Mouse (Mus musculus): Measurements from ENCODE around the gene Olfr122. TPM values are rescaled to one million over a fixed set of nuclear protein-coding genes. Genes with fewer than 3 reads are reported as not detected.

Gene Olfr122
- not detected in 2 replicates for polyA plus RNA-seq (2011; ENCODE audit: insufficient read depth, insufficient read length, low read depth, missing spikeins)

GRCm38 (mm10) chr17:37768307-37768706 lies at the start of gene Olfr122:
Gene Olfr122 (plus strand): TSS chr17:37768607.
- TF ChIP-seq CTCF (IDR thresholded peaks at IDR 0.05; ENCODE audit: low read depth, low read length) = no peak
- no peak for TF ChIP-seq EP300 (IDR thresholded peaks at IDR 0.05; ENCODE audit: insufficient read depth, low read depth, low read length)
- TF ChIP-seq POLR2A (IDR thresholded peaks at IDR 0.05; ENCODE audit: insufficient read depth, low read length) = no peak
- Histone ChIP-seq H3K4me1 (ENCODE audit: control insufficient read depth, insufficient read depth, low read length) (no peaks in the 10 kb centered on the region), H3K36me3 (ENCODE audit: control insufficient read depth, insufficient read depth, low read length, poor library complexity, severe bottlenecking) (no peaks in the 10 kb centered on the region), H3K4me3 (ENCODE audit: low read depth, low read length) (no peak within 1 kb of the TSS), H3K27me3 (ENCODE audit: control insufficient read depth, insufficient read depth, low read length, poor library complexity, severe bottlenecking) (no peaks in the 10 kb centered on the region), H3K9ac (ENCODE audit: low read depth, poor library complexity, severe bottlenecking) (no peak within 1 kb of the TSS), H3K27ac (ENCODE audit: insufficient read depth, low read length) (no peak within 1 kb of the TSS), H3K9me3 (replicated peaks; ENCODE audit: control insufficient read depth, insufficient read depth, low read length, poor library complexity, severe bottlenecking) (no peaks in the 10 kb centered on the region)

- H3K4me1 ChIP-seq (ENCODE audit: control insufficient read depth, insufficient read depth, low read length) = no peaks in the 10 kb centered on the region
- TF ChIP-seq CTCF (IDR thresholded peaks at IDR 0.05; ENCODE audit: low read depth, low read length) (no peak), POLR2A (IDR thresholded peaks at IDR 0.05; ENCODE audit: insufficient read depth, low read length) (no peak), EP300 (IDR thresholded peaks at IDR 0.05; ENCODE audit: insufficient read depth, low read depth, low read length) (no peak)
- no peak within 1 kb of the TSS for H3K27ac ChIP-seq (ENCODE audit: insufficient read depth, low read length)
- H3K4me3 ChIP-seq (ENCODE audit: low read depth, low read length) = no peak within 1 kb of the TSS
- no peaks in the 10 kb centered on the region for H3K36me3 ChIP-seq (ENCODE audit: control insufficient read depth, insufficient read depth, low read length, poor library complexity, severe bottlenecking)
- no peaks in the 10 kb centered on the region for H3K27me3 ChIP-seq (ENCODE audit: control insufficient read depth, insufficient read depth, low read length, poor library complexity, severe bottlenecking)
- no peaks in the 10 kb centered on the region for H3K9me3 ChIP-seq (replicated peaks; ENCODE audit: control insufficient read depth, insufficient read depth, low read length, poor library complexity, severe bottlenecking)
- no peak within 1 kb of the TSS for H3K9ac ChIP-seq (ENCODE audit: low read depth, poor library complexity, severe bottlenecking)
Measured at GRCm38 (mm10) chr17:37721508-37721907, 46.9 kb upstream of the Olfr122 start, which contains the start of gene Olfr120. Gene Olfr120 (plus strand): TSS chr17:37721808.

- no peak overlapping the region for H3K9ac ChIP-seq (ENCODE audit: low read depth, poor library complexity, severe bottlenecking)
- no peaks in the 10 kb centered on the region for H3K9me3 ChIP-seq (replicated peaks; ENCODE audit: control insufficient read depth, insufficient read depth, low read length, poor library complexity, severe bottlenecking)
- TF ChIP-seq POLR2A (IDR thresholded peaks at IDR 0.05; ENCODE audit: insufficient read depth, low read length) (no peak), CTCF (IDR thresholded peaks at IDR 0.05; ENCODE audit: low read depth, low read length) (peak; percentile 68)
- H3K4me3 ChIP-seq (ENCODE audit: low read depth, low read length) = no peak overlapping the region
- no peaks in the 10 kb centered on the region for H3K27me3 ChIP-seq (ENCODE audit: control insufficient read depth, insufficient read depth, low read length, poor library complexity, severe bottlenecking)
- no peaks in the 10 kb centered on the region for H3K4me1 ChIP-seq (ENCODE audit: control insufficient read depth, insufficient read depth, low read length)
- H3K27ac ChIP-seq (ENCODE audit: insufficient read depth, low read length) = no peak overlapping the region
- H3K36me3 ChIP-seq (ENCODE audit: control insufficient read depth, insufficient read depth, low read length, poor library complexity, severe bottlenecking) = no peaks in the 10 kb centered on the region
Measured at GRCm38 (mm10) chr17:37738070-37738469, 30.3 kb upstream of the Olfr122 start.

GRCm38 (mm10) chr17:37793229-37793628 lies 24.8 kb downstream of the Olfr122 start, which contains the start of gene Olfr123:
Gene Olfr123 (plus strand): TSS chr17:37793529.
- Histone ChIP-seq H3K4me3 (ENCODE audit: low read depth, low read length) (no peak within 1 kb of the TSS), H3K27ac (ENCODE audit: insufficient read depth, low read length) (no peak within 1 kb of the TSS)

GRCm38 (mm10) chr17:37799588-37799987 lies 31.2 kb downstream of the Olfr122 start, which contains the start of gene Olfr124:
Gene Olfr124 (plus strand): TSS chr17:37799888.
- H3K27me3 ChIP-seq (ENCODE audit: control insufficient read depth, insufficient read depth, low read length, poor library complexity, severe bottlenecking) = no peaks in the 10 kb centered on the region

More at GRCm38 (mm10) chr17:37793229-37793628, 24.8 kb downstream of the Olfr122 start, which contains the start of gene Olfr123:
- no peaks in the 10 kb centered on the region for H3K4me1 ChIP-seq (ENCODE audit: control insufficient read depth, insufficient read depth, low read length)
- H3K36me3 ChIP-seq (ENCODE audit: control insufficient read depth, insufficient read depth, low read length, poor library complexity, severe bottlenecking) = no peaks in the 10 kb centered on the region
- TF ChIP-seq CTCF (IDR thresholded peaks at IDR 0.05; ENCODE audit: low read depth, low read length) (no peak), EP300 (IDR thresholded peaks at IDR 0.05; ENCODE audit: insufficient read depth, low read depth, low read length) (no peak), POLR2A (IDR thresholded peaks at IDR 0.05; ENCODE audit: insufficient read depth, low read length) (no peak)
- H3K9ac ChIP-seq (ENCODE audit: low read depth, poor library complexity, severe bottlenecking) = no peak within 1 kb of the TSS
- H3K27me3 ChIP-seq (ENCODE audit: control insufficient read depth, insufficient read depth, low read length, poor library complexity, severe bottlenecking) = no peaks in the 10 kb centered on the region
- no peaks in the 10 kb centered on the region for H3K9me3 ChIP-seq (replicated peaks; ENCODE audit: control insufficient read depth, insufficient read depth, low read length, poor library complexity, severe bottlenecking)

More at GRCm38 (mm10) chr17:37799588-37799987, 31.2 kb downstream of the Olfr122 start, which contains the start of gene Olfr124:
- Histone ChIP-seq H3K9me3 (replicated peaks; ENCODE audit: control insufficient read depth, insufficient read depth, low read length, poor library complexity, severe bottlenecking) (no peaks in the 10 kb centered on the region), H3K36me3 (ENCODE audit: control insufficient read depth, insufficient read depth, low read length, poor library complexity, severe bottlenecking) (no peaks in the 10 kb centered on the region), H3K9ac (ENCODE audit: low read depth, poor library complexity, severe bottlenecking) (no peak within 1 kb of the TSS), H3K4me3 (ENCODE audit: low read depth, low read length) (no peak within 1 kb of the TSS), H3K27ac (ENCODE audit: insufficient read depth, low read length) (no peak within 1 kb of the TSS), H3K4me1 (ENCODE audit: control insufficient read depth, insufficient read depth, low read length) (no peaks in the 10 kb centered on the region)
- TF ChIP-seq POLR2A (IDR thresholded peaks at IDR 0.05; ENCODE audit: insufficient read depth, low read length) (no peak), CTCF (IDR thresholded peaks at IDR 0.05; ENCODE audit: low read depth, low read length) (no peak), EP300 (IDR thresholded peaks at IDR 0.05; ENCODE audit: insufficient read depth, low read depth, low read length) (no peak)

Other genes starting within 250 kb of the Olfr122 start
- gene Olfr112, start 199.2 kb upstream of the Olfr122 start, polyA plus RNA-seq (2011; ENCODE audit: insufficient read depth, insufficient read length, low read depth, missing spikeins) = not detected in 2 replicates
- not detected in 2 replicates for gene Olfr113, start 190.9 kb upstream of the Olfr122 start, polyA plus RNA-seq (2011; ENCODE audit: insufficient read depth, insufficient read length, low read depth, missing spikeins)
- not detected in 2 replicates for gene Olfr114, start 175.9 kb upstream of the Olfr122 start, polyA plus RNA-seq (2011; ENCODE audit: insufficient read depth, insufficient read length, low read depth, missing spikeins)
- gene Olfr115, start 141.5 kb upstream of the Olfr122 start, polyA plus RNA-seq (2011; ENCODE audit: insufficient read depth, insufficient read length, low read depth, missing spikeins) = not detected in 2 replicates
- gene Olfr116, start 141.4 kb upstream of the Olfr122 start, polyA plus RNA-seq (2011; ENCODE audit: insufficient read depth, insufficient read length, low read depth, missing spikeins) = not detected in 2 replicates
- gene Olfr117, start 104.8 kb upstream of the Olfr122 start, polyA plus RNA-seq (2011; ENCODE audit: insufficient read depth, insufficient read length, low read depth, missing spikeins) = not detected in 2 replicates
- gene Olfr118, start 101.6 kb upstream of the Olfr122 start, polyA plus RNA-seq (2011; ENCODE audit: insufficient read depth, insufficient read length, low read depth, missing spikeins) = not detected in 2 replicates
- gene Olfr119, start 72.0 kb upstream of the Olfr122 start, polyA plus RNA-seq (2011; ENCODE audit: insufficient read depth, insufficient read length, low read depth, missing spikeins) = not detected in 2 replicates
- gene Olfr120, start 46.8 kb upstream of the Olfr122 start, polyA plus RNA-seq (2011; ENCODE audit: insufficient read depth, insufficient read length, low read depth, missing spikeins) = not detected in 2 replicates
- not detected in 2 replicates for gene Olfr121, start 19.8 kb upstream of the Olfr122 start, polyA plus RNA-seq (2011; ENCODE audit: insufficient read depth, insufficient read length, low read depth, missing spikeins)
- not detected in 2 replicates for gene Olfr123, start 24.9 kb downstream of the Olfr122 start, polyA plus RNA-seq (2011; ENCODE audit: insufficient read depth, insufficient read length, low read depth, missing spikeins)
- gene Olfr124, start 31.3 kb downstream of the Olfr122 start, polyA plus RNA-seq (2011; ENCODE audit: insufficient read depth, insufficient read length, low read depth, missing spikeins) = not detected in 2 replicates
- not detected in 2 replicates for gene Olfr125, start 64.3 kb downstream of the Olfr122 start, polyA plus RNA-seq (2011; ENCODE audit: insufficient read depth, insufficient read length, low read depth, missing spikeins)
- gene Olfr126, start 78.9 kb downstream of the Olfr122 start, polyA plus RNA-seq (2011; ENCODE audit: insufficient read depth, insufficient read length, low read depth, missing spikeins) = not detected in 2 replicates
- gene Olfr127, start 131.8 kb downstream of the Olfr122 start, polyA plus RNA-seq (2011; ENCODE audit: insufficient read depth, insufficient read length, low read depth, missing spikeins) = 0.46 and 0.50 TPM in 2 replicates
- not detected in 2 replicates for gene Olfr128, start 151.9 kb downstream of the Olfr122 start, polyA plus RNA-seq (2011; ENCODE audit: insufficient read depth, insufficient read length, low read depth, missing spikeins)
- gene Olfr761, start 184.5 kb downstream of the Olfr122 start, polyA plus RNA-seq (2011; ENCODE audit: insufficient read depth, insufficient read length, low read depth, missing spikeins) = not detected in 2 replicates